Mouse (Mus musculus) erythroblast, embryonic 14.5 days (primary cell): ENCODE measurements around the gene Rcor1.

Experiments
- GATA1 ChIP-seq: IDR thresholded peaks from 2 replicates; pipeline ENCODE4 v1.6.1; 2012; ENCODE audit warnings: low read length, inconsistent platforms, mixed read lengths
- TAL1 ChIP-seq: IDR thresholded peaks from 3 replicates; pipeline ENCODE4 v1.6.1; 2012; ENCODE audit warnings: low read length, inconsistent platforms, mixed read lengths

DNA sequence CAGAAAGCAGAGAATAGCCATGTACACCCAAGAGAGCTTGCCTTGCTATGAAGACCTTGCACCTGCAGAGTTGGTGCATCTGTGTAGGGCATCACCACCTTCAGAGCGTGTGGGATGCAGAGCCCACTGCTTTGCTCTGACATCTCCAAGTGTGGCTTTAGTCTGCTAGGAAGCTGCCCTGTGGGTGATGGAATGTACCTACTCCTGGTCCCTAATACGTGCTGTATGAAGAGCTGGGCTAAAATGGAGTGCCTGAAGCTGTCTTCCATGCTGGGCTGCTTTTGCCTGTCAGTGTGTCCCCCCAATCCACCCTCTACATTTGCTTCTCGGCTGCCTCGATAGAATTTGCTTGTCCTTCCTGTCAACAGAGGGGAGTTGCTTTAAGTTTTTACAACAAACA, 46.4 kb downstream of the Rcor1 start:
- no peak for TF ChIP-seq GATA1
- no peak for TF ChIP-seq TAL1
